Mouse (Mus musculus) lung, adult 2 months (tissue): Measurements from ENCODE around the gene Kif3c. TPM values are rescaled to one million over a fixed set of nuclear protein-coding genes. Genes with fewer than 3 reads are reported as not detected.

ENCODE experiments used
- DNase-seq: peaks from one replicate; pipeline ENCODE4 v3.0.0; 2022
- H3K4me1 ChIP-seq: fragments of 200-500 bp; 2 replicates; pipeline ENCODE4 v1.6.1; 2011; ENCODE audit warnings: low read length; ENCODE audit not compliant: control insufficient read depth, insufficient read depth
- H3K4me3 ChIP-seq: fragments of 200-500 bp; replicated peaks from 2 replicates; pipeline ENCODE3; 2011; ENCODE audit warnings: low read depth, mild to moderate bottlenecking, control low read depth, low read length; ENCODE audit errors: extremely low read depth
- CTCF ChIP-seq: fragments of 200-500 bp; IDR thresholded peaks from 2 replicates; pipeline ENCODE4 v1.5.1; 2011; ENCODE audit warnings: mild to moderate bottlenecking, low read length, control low read depth; ENCODE audit not compliant: insufficient read depth
- POLR2A ChIP-seq: fragments of 200-500 bp; IDR thresholded peaks from 2 replicates; pipeline ENCODE4 v1.6.1; 2011; ENCODE audit warnings: low read depth, mild to moderate bottlenecking, control low read depth, low read length, borderline replicate concordance; ENCODE audit errors: extremely low read depth
- WGBS: fragments of 180-500 bp; shearing (Covaris S2); methylation state at CpG from one replicate; pipeline ENCODE4 v1.1.7; 2018; 5-methylcytosine and 5-hydroxymethylcytosine counted together
- polyA plus RNA-seq: library from polyadenylated mRNA; depleted of rRNA; stranded (reverse); fragments of >200 nt; gene quantifications from 2 replicates; pipeline ENCODE4 v1.2.3, GENCODE M21; 2012

Kif3c gene
- polyA plus RNA-seq, 1 experiment, result 12.2 TPM

DNA sequence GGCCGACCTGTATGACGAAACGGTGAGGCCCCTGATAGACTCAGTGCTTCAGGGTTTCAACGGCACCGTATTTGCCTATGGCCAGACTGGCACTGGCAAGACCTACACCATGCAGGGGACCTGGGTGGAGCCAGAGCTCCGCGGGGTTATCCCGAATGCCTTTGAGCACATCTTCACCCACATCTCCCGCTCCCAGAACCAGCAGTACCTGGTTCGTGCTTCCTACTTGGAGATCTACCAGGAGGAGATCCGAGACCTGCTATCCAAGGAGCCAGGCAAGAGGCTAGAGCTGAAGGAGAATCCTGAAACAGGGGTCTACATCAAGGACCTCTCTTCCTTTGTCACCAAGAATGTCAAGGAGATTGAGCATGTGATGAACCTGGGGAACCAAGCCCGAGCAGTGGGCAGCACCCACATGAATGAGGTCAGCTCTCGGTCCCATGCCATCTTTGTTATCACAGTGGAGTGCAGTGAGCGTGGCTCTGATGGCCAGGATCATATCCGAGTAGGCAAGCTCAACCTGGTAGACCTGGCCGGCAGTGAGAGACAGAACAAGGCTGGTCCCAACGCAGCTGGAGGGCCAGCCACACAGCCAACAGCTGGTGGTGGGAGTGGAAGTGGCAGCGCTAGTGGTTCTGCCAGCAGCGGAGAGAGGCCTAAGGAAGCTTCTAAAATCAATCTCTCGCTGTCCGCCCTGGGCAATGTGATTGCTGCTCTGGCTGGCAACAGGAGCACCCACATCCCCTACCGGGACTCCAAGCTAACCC is 1.4 kb downstream of the Kif3c start:
- 71% methylated on average over 22 of the region's 22 CpGs for WGBS
- H3K4me3 ChIP-seq, result no peak overlapping the region
- peaks cover 2% of the 10 kb centered on the region; the same call in 1 of the 2 replicates for H3K4me1 ChIP-seq
- TF ChIP-seq CTCF (no peak), POLR2A (no peak)
- DNase-seq, result no peak

DNA sequence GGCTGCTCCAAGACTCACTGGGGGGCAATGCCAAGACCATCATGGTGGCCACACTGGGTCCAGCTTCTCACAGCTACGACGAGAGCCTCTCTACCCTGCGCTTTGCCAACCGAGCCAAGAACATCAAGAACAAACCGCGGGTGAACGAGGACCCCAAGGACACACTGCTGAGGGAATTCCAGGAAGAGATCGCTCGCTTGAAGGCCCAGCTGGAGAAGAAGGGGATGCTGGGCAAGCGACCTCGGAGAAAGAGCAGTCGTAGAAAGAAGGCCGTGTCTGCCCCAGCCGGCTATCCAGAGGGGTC is 2.0 kb downstream of the Kif3c start:
- Histone ChIP-seq H3K4me1 (peaks cover 2% of the 10 kb centered on the region; the same call in 1 of the 2 replicates), H3K4me3 (no peak overlapping the region)
- 93% methylated on average over 14 of the region's 14 CpGs for WGBS
- DNase-seq, result no peak
- TF ChIP-seq POLR2A (no peak), CTCF (no peak)

DNA sequence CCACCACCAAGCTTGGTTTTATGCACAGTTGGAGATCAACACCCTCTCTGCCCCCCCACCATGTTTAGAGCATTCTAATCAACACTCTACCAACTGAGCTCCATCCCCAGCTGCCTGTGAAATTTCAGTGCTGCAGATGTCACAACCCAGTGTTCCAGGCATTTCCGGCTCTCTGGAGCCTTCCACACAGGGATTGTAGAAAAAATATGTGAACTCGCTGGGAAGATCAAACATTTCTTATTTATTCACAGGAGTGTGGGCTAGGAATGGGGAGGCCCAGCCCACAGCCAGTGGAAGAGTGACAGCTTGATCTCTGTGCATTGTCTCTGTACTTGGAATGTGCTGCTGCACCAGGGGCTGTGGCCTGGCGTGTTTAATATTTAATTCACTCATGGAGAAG is 3.8 kb downstream of the Kif3c start:
- DNase-seq, result no peak
- peaks cover 2% of the 10 kb centered on the region; the same call in 1 of the 2 replicates for H3K4me1 ChIP-seq
- H3K4me3 ChIP-seq, result no peak overlapping the region
- TF ChIP-seq CTCF, result no peak
- no peak for TF ChIP-seq POLR2A
- 34% methylated on average over 3 of the region's 3 CpGs for WGBS

- 50% methylated on average over 11 of the region's 11 CpGs for WGBS
- Histone ChIP-seq H3K4me3 (no peak overlapping the region), H3K4me1 (no peaks in the 10 kb centered on the region; the same call in 1 of the 2 replicates)
- TF ChIP-seq CTCF, result no peak
- no peak for TF ChIP-seq POLR2A
- no peak for DNase-seq
Observed at GRCm38 (mm10) chr12:3370979-3371925, 6.3 kb downstream of the Kif3c start.

- WGBS, result 40% methylated on average over 3 of the region's 3 CpGs
- DNase-seq, result no peak
- Histone ChIP-seq H3K4me3 (no peak overlapping the region), H3K4me1 (no peaks in the 10 kb centered on the region; the same call in 1 of the 2 replicates)
- TF ChIP-seq POLR2A, result no peak
- no peak for TF ChIP-seq CTCF
Observed at GRCm38 (mm10) chr12:3371991-3372390, 7.1 kb downstream of the Kif3c start.

- Histone ChIP-seq H3K4me1 (no peaks in the 10 kb centered on the region), H3K4me3 (no peak overlapping the region)
- no peak for DNase-seq
- WGBS, result 94% methylated on average over 6 of the region's 6 CpGs
- TF ChIP-seq POLR2A (no peak), CTCF (no peak)
Observed at GRCm38 (mm10) chr12:3373566-3373965, 8.6 kb downstream of the Kif3c start.

DNA sequence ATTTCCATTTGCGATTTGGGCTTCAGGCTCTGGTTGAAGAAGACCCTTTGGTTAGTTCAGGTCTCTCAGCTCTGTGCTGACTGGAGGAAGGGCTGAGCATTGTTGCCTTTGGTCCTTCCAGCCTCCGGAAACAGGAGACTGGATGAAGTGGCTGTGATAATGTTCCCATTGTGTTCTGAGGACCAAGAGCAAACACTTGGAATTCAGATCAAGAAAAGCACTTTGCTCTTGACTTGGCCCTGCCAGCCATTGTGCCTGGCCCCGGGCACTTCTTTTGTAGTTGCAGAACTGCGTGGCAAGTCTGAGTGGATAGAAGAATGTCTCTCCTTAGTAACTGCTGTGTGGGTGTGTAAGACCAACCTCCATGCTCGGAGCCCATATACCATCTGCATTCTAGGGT is 9.6 kb downstream of the Kif3c start:
- TF ChIP-seq CTCF (no peak), POLR2A (no peak)
- no peak overlapping the region for H3K4me3 ChIP-seq
- 68% methylated on average over 5 of the region's 5 CpGs for WGBS
- H3K4me1 ChIP-seq, result no peaks in the 10 kb centered on the region
- DNase-seq, result peak; percentile 13

DNA sequence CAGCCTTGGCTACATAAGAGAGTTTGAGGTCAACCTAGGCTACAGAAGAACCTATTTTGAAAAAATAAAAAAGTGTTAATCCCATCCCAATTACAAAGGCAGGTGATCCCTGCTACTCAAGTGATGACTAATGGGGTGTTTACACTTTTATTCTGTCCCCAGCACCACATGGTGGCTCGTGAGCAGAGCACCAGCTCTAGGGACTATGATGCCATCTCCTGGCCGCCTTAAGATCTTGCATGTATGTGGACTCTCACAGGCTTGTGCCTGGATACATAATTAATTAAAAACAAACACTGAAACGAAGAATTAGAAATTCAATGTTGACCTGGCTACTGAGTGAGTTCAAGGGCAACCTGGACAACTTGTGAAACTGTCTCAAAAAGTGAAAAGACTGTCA is 12.3 kb downstream of the Kif3c start:
- DNase-seq, result no peak
- no peak for TF ChIP-seq POLR2A
- peak; percentile 14; the same call in 1 of the 2 replicates for TF ChIP-seq CTCF
- Histone ChIP-seq H3K4me3 (no peak overlapping the region), H3K4me1 (no peaks in the 10 kb centered on the region)
- WGBS, result 36% methylated on average over 3 of the region's 3 CpGs

- H3K4me1 ChIP-seq, result no peaks in the 10 kb centered on the region
- H3K4me3 ChIP-seq, result no peak overlapping the region
- TF ChIP-seq CTCF (no peak), POLR2A (no peak)
- WGBS, result 79% methylated on average over 5 of the region's 5 CpGs
- no peak for DNase-seq
Observed at GRCm38 (mm10) chr12:3377755-3378154, 12.8 kb downstream of the Kif3c start.
